Mouse (Mus musculus): ENCODE data around the gene Zbtb22. TPM values are rescaled to one million over a fixed set of nuclear protein-coding genes. Genes with fewer than 3 reads are reported as not detected.
"Not testable (repeated sequence)": the region's sequence is repeated elsewhere in the genome, so short reads cannot be mapped to it uniquely, and the experiment has no call there.

The Zbtb22 gene
- polyA plus RNA-seq (2014; fragmentation: Nextera tagmentation; extraction: Ambion mirVana) = 6.5 and 8.9 TPM in 2 replicates

- H3K9me3 ChIP-seq (ENCODE audit: control insufficient read depth, low read length) = no peaks in the 10 kb centered on the region
- H3K4me2 ChIP-seq (ENCODE audit: low read depth, low read length) = peak within 1 kb of the TSS; percentile 41
- peak within 1 kb of the TSS; percentile 77 for H3K27ac ChIP-seq (ENCODE audit: low read depth, low read length)
- peak within 1 kb of the TSS; percentile 45 for H3K4me3 ChIP-seq (ENCODE audit: low read depth, low read length)
- H3K27me3 ChIP-seq (ENCODE audit: control insufficient read depth, insufficient read depth, low read length) = no peaks in the 10 kb centered on the region
- peak; percentile 93 for ATAC-seq (ENCODE audit: low read depth)
- under 1% methylated on average over 28 of the region's 34 CpGs for WGBS
- peaks cover 26% of the 10 kb centered on the region for H3K36me3 ChIP-seq (ENCODE audit: control insufficient read depth, insufficient read depth, low read length)
- peaks cover 22% of the 10 kb centered on the region for H3K4me1 ChIP-seq (ENCODE audit: control insufficient read depth, insufficient read depth, low read length)
- peak within 1 kb of the TSS; percentile 57 for H3K9ac ChIP-seq (replicated peaks; ENCODE audit: low read depth, low read length)
These were observed at the start of gene Zbtb22, which contains the start of gene Tapbp for GRCm38 (mm10) chr17:33915671-33916250. TSS of gene Zbtb22 (plus strand) at chr17:33915904. TSS of gene Tapbp (plus strand) at chr17:33915899.

GRCm38 (mm10) chr17:33873537-33873936, 42.2 kb upstream of the Zbtb22 start, which contains the start of gene Gm7029:
TSS of gene Gm7029 (plus strand) at chr17:33873837.
- H3K27ac ChIP-seq (ENCODE audit: low read depth, low read length); H3K36me3 ChIP-seq (ENCODE audit: control insufficient read depth, insufficient read depth, low read length); H3K4me2 ChIP-seq (ENCODE audit: low read depth, low read length); H3K9ac ChIP-seq (replicated peaks; ENCODE audit: low read depth, low read length); H3K27me3 ChIP-seq (ENCODE audit: control insufficient read depth, insufficient read depth, low read length); H3K4me1 ChIP-seq (ENCODE audit: control insufficient read depth, insufficient read depth, low read length); H3K9me3 ChIP-seq (ENCODE audit: control insufficient read depth, low read length); ATAC-seq (ENCODE audit: low read depth); H3K4me3 ChIP-seq (ENCODE audit: low read depth, low read length): not testable (repeated sequence)
- 58% methylated on average over 3 of the region's 12 CpGs for WGBS

GRCm38 (mm10) chr17:33874411-33874810, 41.3 kb upstream of the Zbtb22 start:
- ATAC-seq (ENCODE audit: low read depth) = no peak
- Histone ChIP-seq H3K27me3 (ENCODE audit: control insufficient read depth, insufficient read depth, low read length) (no peaks in the 10 kb centered on the region), H3K36me3 (ENCODE audit: control insufficient read depth, insufficient read depth, low read length) (no peaks in the 10 kb centered on the region), H3K4me3 (ENCODE audit: low read depth, low read length) (no peak overlapping the region), H3K4me2 (ENCODE audit: low read depth, low read length) (no peak overlapping the region), H3K9me3 (ENCODE audit: control insufficient read depth, low read length) (no peaks in the 10 kb centered on the region), H3K9ac (replicated peaks; ENCODE audit: low read depth, low read length) (no peak overlapping the region), H3K4me1 (ENCODE audit: control insufficient read depth, insufficient read depth, low read length) (no peaks in the 10 kb centered on the region), H3K27ac (ENCODE audit: low read depth, low read length) (no peak overlapping the region)
- WGBS = 90% methylated on average over 11 of the region's 11 CpGs

GRCm38 (mm10) chr17:33875797-33876196, 39.9 kb upstream of the Zbtb22 start:
- H3K36me3 ChIP-seq (ENCODE audit: control insufficient read depth, insufficient read depth, low read length); H3K4me3 ChIP-seq (ENCODE audit: low read depth, low read length); H3K4me2 ChIP-seq (ENCODE audit: low read depth, low read length); H3K4me1 ChIP-seq (ENCODE audit: control insufficient read depth, insufficient read depth, low read length); H3K9me3 ChIP-seq (ENCODE audit: control insufficient read depth, low read length); H3K27ac ChIP-seq (ENCODE audit: low read depth, low read length); H3K27me3 ChIP-seq (ENCODE audit: control insufficient read depth, insufficient read depth, low read length); H3K9ac ChIP-seq (replicated peaks; ENCODE audit: low read depth, low read length); ATAC-seq (ENCODE audit: low read depth): not testable (repeated sequence)
- 87% methylated on average over 5 of the region's 5 CpGs for WGBS

GRCm38 (mm10) chr17:33884320-33884719, 31.4 kb upstream of the Zbtb22 start:
- not testable (repeated sequence) for H3K4me1 ChIP-seq (ENCODE audit: control insufficient read depth, insufficient read depth, low read length); H3K4me2 ChIP-seq (ENCODE audit: low read depth, low read length); H3K27me3 ChIP-seq (ENCODE audit: control insufficient read depth, insufficient read depth, low read length); H3K9ac ChIP-seq (replicated peaks; ENCODE audit: low read depth, low read length); ATAC-seq (ENCODE audit: low read depth); H3K27ac ChIP-seq (ENCODE audit: low read depth, low read length); H3K9me3 ChIP-seq (ENCODE audit: control insufficient read depth, low read length); H3K36me3 ChIP-seq (ENCODE audit: control insufficient read depth, insufficient read depth, low read length); H3K4me3 ChIP-seq (ENCODE audit: low read depth, low read length)
- WGBS = 98% methylated on average over 10 of the region's 11 CpGs

GRCm38 (mm10) chr17:33887802-33888201, 27.9 kb upstream of the Zbtb22 start:
- not testable (repeated sequence) for H3K36me3 ChIP-seq (ENCODE audit: control insufficient read depth, insufficient read depth, low read length); H3K4me3 ChIP-seq (ENCODE audit: low read depth, low read length)
- 76% methylated on average over 2 of the region's 2 CpGs for WGBS

GRCm38 (mm10) chr17:33888230-33888629, 27.5 kb upstream of the Zbtb22 start:
- H3K27me3 ChIP-seq (ENCODE audit: control insufficient read depth, insufficient read depth, low read length); H3K9me3 ChIP-seq (ENCODE audit: control insufficient read depth, low read length); ATAC-seq (ENCODE audit: low read depth); H3K27ac ChIP-seq (ENCODE audit: low read depth, low read length); H3K4me2 ChIP-seq (ENCODE audit: low read depth, low read length); H3K4me1 ChIP-seq (ENCODE audit: control insufficient read depth, insufficient read depth, low read length); H3K9ac ChIP-seq (replicated peaks; ENCODE audit: low read depth, low read length); H3K36me3 ChIP-seq (ENCODE audit: control insufficient read depth, insufficient read depth, low read length); H3K4me3 ChIP-seq (ENCODE audit: low read depth, low read length): not testable (repeated sequence)

More at GRCm38 (mm10) chr17:33887802-33888201, 27.9 kb upstream of the Zbtb22 start:
- not testable (repeated sequence) for H3K4me2 ChIP-seq (ENCODE audit: low read depth, low read length); H3K27ac ChIP-seq (ENCODE audit: low read depth, low read length); H3K4me1 ChIP-seq (ENCODE audit: control insufficient read depth, insufficient read depth, low read length); H3K9ac ChIP-seq (replicated peaks; ENCODE audit: low read depth, low read length); H3K27me3 ChIP-seq (ENCODE audit: control insufficient read depth, insufficient read depth, low read length); H3K9me3 ChIP-seq (ENCODE audit: control insufficient read depth, low read length); ATAC-seq (ENCODE audit: low read depth)

GRCm38 (mm10) chr17:33889941-33890532, 25.7 kb upstream of the Zbtb22 start:
- not testable (repeated sequence) for H3K27ac ChIP-seq (ENCODE audit: low read depth, low read length); H3K4me1 ChIP-seq (ENCODE audit: control insufficient read depth, insufficient read depth, low read length); H3K36me3 ChIP-seq (ENCODE audit: control insufficient read depth, insufficient read depth, low read length); ATAC-seq (ENCODE audit: low read depth); H3K9me3 ChIP-seq (ENCODE audit: control insufficient read depth, low read length); H3K27me3 ChIP-seq (ENCODE audit: control insufficient read depth, insufficient read depth, low read length)
- peak overlapping the region; percentile 28; the same call in 1 of the 2 replicates for H3K9ac ChIP-seq (replicated peaks; ENCODE audit: low read depth, low read length)
- peak overlapping the region; percentile 44 for H3K4me3 ChIP-seq (ENCODE audit: low read depth, low read length)
- H3K4me2 ChIP-seq (ENCODE audit: low read depth, low read length) = peak overlapping the region; percentile 52
- WGBS = 0% methylated on average over 38 of the region's 44 CpGs

- no peaks in the 10 kb centered on the region for H3K4me1 ChIP-seq (ENCODE audit: control insufficient read depth, insufficient read depth, low read length)
- peak within 1 kb of the TSS; percentile 28; the same call in 1 of the 2 replicates for H3K9ac ChIP-seq (replicated peaks; ENCODE audit: low read depth, low read length)
- peak within 1 kb of the TSS; percentile 52 for H3K4me2 ChIP-seq (ENCODE audit: low read depth, low read length)
- no peaks in the 10 kb centered on the region for H3K9me3 ChIP-seq (ENCODE audit: control insufficient read depth, low read length)
- no peak within 1 kb of the TSS for H3K27ac ChIP-seq (ENCODE audit: low read depth, low read length)
- H3K36me3 ChIP-seq (ENCODE audit: control insufficient read depth, insufficient read depth, low read length) = no peaks in the 10 kb centered on the region
- ATAC-seq (ENCODE audit: low read depth) = peak; percentile 99
- WGBS = under 1% methylated on average over 48 of the region's 49 CpGs
- H3K4me3 ChIP-seq (ENCODE audit: low read depth, low read length) = peak within 1 kb of the TSS; percentile 44
- H3K27me3 ChIP-seq (ENCODE audit: control insufficient read depth, insufficient read depth, low read length) = no peaks in the 10 kb centered on the region
These were observed 25.1 kb upstream of the Zbtb22 start, which contains the start of gene Kifc1 for GRCm38 (mm10) chr17:33890533-33891059. TSS of gene Kifc1 (minus strand) at chr17:33890661.
